Mouse (Mus musculus): ENCODE data around the gene Atrnl1.

- no peak for TF ChIP-seq CTCF (IDR thresholded peaks at IDR 0.05; ENCODE audit: insufficient read depth, low read length)
- TF ChIP-seq POLR2A (IDR thresholded peaks at IDR 0.05; ENCODE audit: borderline replicate concordance, extremely low read depth, low read depth, low read length): no peak
Observed at GRCm38 (mm10) chr19:57585231-57585792, 25.5 kb upstream of the Atrnl1 start.
